Mouse (Mus musculus) adrenal gland, adult 8-10 months (tissue): ENCODE measurements around the gene Osbp. TPM values are rescaled to one million over a fixed set of nuclear protein-coding genes. Genes with fewer than 3 reads are reported as not detected.

Experiments
- DNase-seq: peaks from one replicate; pipeline ENCODE4 v3.0.0; 2022
- total RNA-seq, 4 experiments: library from RNA; stranded (reverse); gene quantifications; 2 replicates each; pipeline ENCODE4 v1.2.4; 2022

The Osbp gene
- total RNA-seq, 4 experiments from 2014 or later: 96.8 to 109 (median 102) TPM

DNA sequence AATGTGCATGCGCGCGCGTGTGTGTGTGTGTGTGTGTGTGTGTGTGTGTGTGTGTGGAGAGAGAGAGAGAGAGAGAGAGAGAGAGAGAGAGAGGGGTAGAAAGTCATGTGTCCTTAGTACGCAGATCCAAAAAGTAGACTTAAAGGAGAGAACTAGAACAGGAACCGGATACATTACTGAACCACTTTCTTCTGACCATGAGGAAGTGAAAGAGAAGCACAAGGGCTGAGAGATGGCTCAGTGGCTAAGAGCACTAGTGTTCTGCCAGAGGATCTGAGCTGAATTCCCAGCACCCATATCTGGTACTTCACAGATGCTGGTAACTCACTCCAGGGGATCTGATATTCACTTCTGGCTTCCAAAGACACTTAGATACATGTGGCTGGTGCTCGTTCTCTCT is 23.6 kb downstream of the Osbp start:
- no peak for DNase-seq

- DNase-seq: no peak
These were observed 26.3 kb downstream of the Osbp start for GRCm38 (mm10) chr19:11992034-11992433.

- DNase-seq: no peak
These were observed 26.8 kb downstream of the Osbp start for GRCm38 (mm10) chr19:11992441-11993029.

DNA sequence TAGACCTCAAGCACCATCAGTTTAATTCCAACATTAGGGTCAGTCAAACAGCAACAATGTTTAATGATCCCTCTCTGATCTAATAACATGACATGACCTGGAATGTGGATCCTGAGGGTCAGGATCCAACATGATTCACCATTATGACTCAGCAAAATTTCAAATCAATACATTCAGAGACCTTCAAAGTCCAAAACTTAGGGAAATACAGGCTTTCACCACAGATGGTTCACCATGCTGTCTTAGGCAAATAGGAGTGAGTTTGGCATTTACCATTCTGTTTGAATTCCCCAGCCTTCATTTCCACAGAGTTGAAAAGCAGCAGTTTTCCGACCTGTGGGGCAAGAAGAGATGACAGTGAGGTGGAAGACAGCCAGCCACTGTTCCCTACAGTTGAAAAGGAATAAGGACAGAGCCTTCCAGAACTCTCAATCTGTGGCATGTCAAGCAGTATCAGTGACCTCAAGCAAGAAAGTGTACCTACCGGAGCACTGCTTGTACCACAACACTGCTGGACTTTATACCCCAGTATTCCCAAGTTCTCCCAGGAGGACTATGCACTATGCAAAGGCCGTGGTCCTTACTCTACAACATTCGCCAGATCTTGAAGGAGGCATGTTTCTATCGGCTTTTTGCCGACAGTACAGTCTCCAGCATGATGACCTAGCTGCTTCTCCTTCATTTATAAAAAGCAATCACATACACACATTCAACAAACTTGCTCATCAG is 29.1 kb downstream of the Osbp start:
- DNase-seq: no peak

- DNase-seq: no peak
These were observed 30.1 kb downstream of the Osbp start for GRCm38 (mm10) chr19:11995722-11996448.

GRCm38 (mm10) chr19:12001686-12002085 is 35.9 kb downstream of the Osbp start:
- DNase-seq: no peak

- no peak for DNase-seq
These were observed 36.4 kb downstream of the Osbp start for GRCm38 (mm10) chr19:12002125-12002524.

- no peak for DNase-seq
These were observed 37.0 kb downstream of the Osbp start for GRCm38 (mm10) chr19:12002791-12003190.

DNA sequence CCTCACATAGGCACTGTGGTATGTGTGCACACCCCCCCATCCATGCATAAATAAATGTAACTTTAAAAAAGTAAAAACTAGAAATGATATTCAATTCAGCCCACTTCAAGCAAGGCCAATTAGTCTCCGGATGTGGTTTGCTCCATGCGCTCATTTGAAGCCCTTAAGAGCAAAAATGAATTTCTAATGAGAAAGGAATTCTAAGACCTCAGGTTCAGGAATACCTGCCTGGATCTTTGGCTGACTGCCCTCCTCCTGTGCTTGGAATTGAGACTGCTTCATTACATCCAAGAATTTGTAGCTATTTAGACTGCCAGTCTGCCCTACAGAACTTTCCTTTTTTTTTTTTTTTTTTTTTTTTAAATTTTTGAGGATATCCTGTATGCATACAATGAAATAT is 37.8 kb downstream of the Osbp start:
- DNase-seq: no peak

- no peak for DNase-seq
These were observed 38.7 kb downstream of the Osbp start for GRCm38 (mm10) chr19:12004216-12005008.

GRCm38 (mm10) chr19:12005376-12006360 is 39.9 kb downstream of the Osbp start:
- DNase-seq: peak; percentile 84

DNA sequence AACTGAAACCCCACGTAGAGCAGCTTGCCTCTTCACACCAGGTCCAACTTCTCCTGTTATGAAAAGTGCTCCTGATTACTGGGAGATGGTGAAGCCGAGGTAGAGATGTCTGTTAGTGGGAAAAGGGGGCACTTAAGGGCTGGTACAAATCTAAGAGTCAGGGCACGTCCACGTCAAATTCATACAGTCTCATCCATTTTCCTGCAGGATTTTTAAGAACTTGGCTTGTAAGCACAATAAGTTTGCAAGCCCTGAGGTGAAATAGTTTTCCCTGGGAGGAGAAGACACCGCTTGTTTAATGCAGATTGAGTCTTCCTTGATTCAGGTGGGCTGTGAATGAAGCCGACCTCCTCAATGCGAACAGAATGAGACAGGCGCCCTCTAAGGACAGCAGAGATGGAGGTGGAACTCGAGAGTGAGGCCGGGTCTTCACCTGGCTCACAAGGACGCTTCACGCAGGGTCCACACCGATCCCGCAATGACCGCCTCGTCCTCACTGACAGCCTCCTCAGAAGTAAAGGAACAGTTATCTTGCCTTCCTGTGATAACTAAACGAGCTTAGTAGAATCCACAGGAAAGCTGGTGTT is 40.7 kb downstream of the Osbp start:
- DNase-seq: no peak

DNA sequence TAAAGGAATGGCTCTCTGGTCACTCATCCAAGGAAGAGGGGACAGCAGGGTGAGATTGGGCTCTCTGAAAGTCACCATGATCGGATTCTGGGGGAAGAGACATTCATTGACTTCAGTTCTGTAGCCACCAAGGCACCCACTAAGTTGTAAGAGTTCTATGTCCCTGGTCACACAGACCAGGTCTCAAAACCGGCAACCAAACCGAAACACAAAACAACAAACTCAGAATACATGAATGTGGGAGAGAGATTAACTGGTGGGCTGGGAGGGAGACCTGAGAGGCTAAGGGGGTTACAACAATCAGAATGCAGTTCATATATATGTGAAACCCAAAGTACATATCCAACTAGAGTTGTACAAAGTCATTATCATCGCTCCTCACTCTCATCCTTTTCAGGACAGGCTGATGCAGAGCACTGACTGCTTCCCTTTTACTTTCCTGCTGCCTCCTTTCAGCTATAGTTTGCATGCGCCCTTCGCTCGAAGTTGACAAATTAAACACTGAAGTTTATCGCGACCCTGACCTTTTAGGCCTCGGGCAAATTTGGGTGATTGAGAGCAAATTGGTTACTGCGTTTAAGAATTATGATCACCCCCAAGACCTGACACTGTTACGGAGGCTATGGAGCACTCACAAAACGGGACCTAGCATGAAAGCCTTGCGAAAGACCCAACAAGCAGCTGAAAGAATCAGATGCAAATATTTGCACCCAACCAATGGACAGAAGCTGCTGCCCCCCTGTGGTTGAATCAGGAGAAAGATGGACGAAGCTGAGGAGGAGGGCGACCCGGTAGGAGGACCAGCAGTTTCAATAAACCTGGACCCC is 41.6 kb downstream of the Osbp start:
- DNase-seq: no peak

DNA sequence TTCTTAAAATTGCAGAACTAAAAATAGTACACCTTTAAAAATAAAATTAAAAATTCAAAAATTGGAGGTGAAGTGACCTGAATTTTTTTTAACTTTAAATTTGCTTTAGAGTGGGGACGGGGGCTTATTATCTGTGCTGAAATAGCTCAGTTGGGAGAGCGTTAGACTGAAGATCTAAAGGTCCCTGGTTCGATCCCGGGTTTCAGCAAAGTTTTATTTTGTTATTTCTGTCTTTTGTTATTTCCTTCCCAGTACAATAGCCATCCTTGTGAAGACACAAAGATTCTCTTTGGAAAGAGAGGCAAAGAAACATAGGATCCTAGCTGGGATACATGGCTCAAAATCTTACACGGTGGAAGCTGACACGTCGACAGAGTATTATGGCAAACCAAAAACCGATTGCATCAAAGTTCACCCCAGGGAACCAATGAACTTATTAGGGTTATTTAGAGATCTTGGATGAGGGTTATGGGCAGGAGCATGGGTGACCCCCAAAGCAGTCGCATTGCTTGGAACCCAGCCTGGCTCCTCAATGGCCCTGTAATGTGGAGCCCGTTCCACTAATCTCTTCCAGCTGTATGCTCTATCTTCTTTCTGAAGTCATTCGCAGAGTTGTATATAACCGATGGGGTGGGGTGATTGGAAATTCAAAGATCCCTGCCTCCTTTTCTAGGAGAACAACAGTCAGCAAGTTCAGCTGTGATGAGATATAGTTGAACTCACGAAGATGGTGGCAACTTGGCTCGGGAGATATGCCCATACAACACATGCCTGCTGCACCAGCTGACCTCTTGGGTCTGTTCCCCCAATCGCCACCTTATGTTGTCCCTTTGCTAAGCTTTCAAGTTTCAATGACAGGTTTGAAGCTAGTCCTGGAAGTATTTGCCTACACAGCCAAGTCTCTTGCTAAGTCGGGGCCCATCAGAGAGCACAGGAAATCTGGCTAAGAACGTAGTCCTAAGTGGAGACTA is 43.0 kb downstream of the Osbp start:
- DNase-seq: no peak

GRCm38 (mm10) chr19:12009501-12010280 is 44.0 kb downstream of the Osbp start:
- DNase-seq: peak; percentile 71

DNA sequence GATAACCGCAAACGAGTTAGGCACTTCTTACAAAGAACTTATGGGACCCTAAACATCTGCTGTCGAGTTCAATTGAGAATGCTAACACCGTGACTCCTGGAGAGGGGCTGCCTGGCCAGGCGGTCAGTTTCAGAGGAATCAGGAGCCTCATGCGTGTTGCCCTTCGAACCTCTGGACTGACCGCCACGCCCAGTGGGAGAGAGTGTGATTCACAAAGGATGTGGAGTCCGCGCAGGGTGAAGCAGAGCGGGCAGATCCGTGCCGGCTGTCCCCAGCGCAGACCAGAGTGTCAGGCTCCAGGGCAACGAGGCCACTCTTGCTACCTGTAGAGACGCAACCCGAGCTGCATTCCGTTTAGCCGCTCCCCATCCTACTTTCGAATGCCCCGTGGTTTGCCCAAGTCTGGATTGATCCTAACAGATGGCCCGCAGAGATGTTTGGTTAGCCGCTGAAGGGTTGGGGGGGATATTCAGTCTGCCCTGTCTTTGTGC is 44.6 kb downstream of the Osbp start:
- peak; percentile 73 for DNase-seq

- peak; percentile 60 for DNase-seq
These were observed 45.3 kb downstream of the Osbp start for GRCm38 (mm10) chr19:12010916-12011559.
